Mouse (Mus musculus) thymus, adult 2 months (tissue): ENCODE measurements around the gene Ireb2. TPM values are rescaled to one million over a fixed set of nuclear protein-coding genes. Genes with fewer than 3 reads are reported as not detected.

ENCODE experiments used
- DNase-seq: peaks from one replicate; pipeline ENCODE4 v3.0.0; 2021
- H3K27ac ChIP-seq: fragments of 200-500 bp; 2 replicates; pipeline ENCODE4 v1.5.1; 2012; ENCODE audit warnings: low read length, control low read depth; ENCODE audit not compliant: control insufficient read depth, insufficient read depth
- H3K27me3 ChIP-seq: fragments of 200-500 bp; 2 replicates; pipeline ENCODE4 v1.6.1; 2012; ENCODE audit warnings: mild to moderate bottlenecking, low read length, moderate library complexity, mixed read lengths; ENCODE audit not compliant: control insufficient read depth, insufficient read depth
- H3K36me3 ChIP-seq: fragments of 200-500 bp; 2 replicates; pipeline ENCODE4 v1.6.1; 2012; ENCODE audit warnings: mild to moderate bottlenecking, low read length, moderate library complexity; ENCODE audit not compliant: control insufficient read depth, insufficient read depth
- H3K4me1 ChIP-seq: fragments of 200-500 bp; replicated peaks from 2 replicates; pipeline ENCODE4 v1.6.1; 2012; ENCODE audit warnings: low read length; ENCODE audit not compliant: control insufficient read depth, insufficient read depth
- H3K4me3 ChIP-seq: fragments of 200-500 bp; 2 replicates; pipeline ENCODE4 v1.5.1; 2012; ENCODE audit warnings: mild to moderate bottlenecking, low read length, control low read depth, moderate library complexity; ENCODE audit not compliant: control insufficient read depth, insufficient read depth
- CTCF ChIP-seq: fragments of 200-500 bp; IDR thresholded peaks from 2 replicates; pipeline ENCODE4 v1.5.1; 2012; ENCODE audit warnings: mild to moderate bottlenecking, control low read depth, low read length, moderate library complexity, borderline replicate concordance; ENCODE audit not compliant: control insufficient read depth, poor library complexity, insufficient read depth; ENCODE audit errors: extremely low read depth
- POLR2A ChIP-seq: fragments of 200-500 bp; IDR thresholded peaks from 2 replicates; pipeline ENCODE4 v1.6.1; 2012; ENCODE audit warnings: mild to moderate bottlenecking, low read length, control low read depth, moderate library complexity; ENCODE audit not compliant: control insufficient read depth, poor library complexity, insufficient read depth; ENCODE audit errors: extremely low read depth
- WGBS: fragments of 180-500 bp; shearing (Covaris S2); methylation state at CpG from one replicate; pipeline ENCODE4 v1.1.7; 2018; 5-methylcytosine and 5-hydroxymethylcytosine counted together
- polyA plus RNA-seq: library from polyadenylated mRNA; depleted of rRNA; stranded (reverse); fragments of >200 nt; gene quantifications from 2 replicates; pipeline ENCODE4 v1.2.3, GENCODE M21; 2012

Ireb2 gene
- polyA plus RNA-seq, 1 experiment, result 11.5 TPM

DNA sequence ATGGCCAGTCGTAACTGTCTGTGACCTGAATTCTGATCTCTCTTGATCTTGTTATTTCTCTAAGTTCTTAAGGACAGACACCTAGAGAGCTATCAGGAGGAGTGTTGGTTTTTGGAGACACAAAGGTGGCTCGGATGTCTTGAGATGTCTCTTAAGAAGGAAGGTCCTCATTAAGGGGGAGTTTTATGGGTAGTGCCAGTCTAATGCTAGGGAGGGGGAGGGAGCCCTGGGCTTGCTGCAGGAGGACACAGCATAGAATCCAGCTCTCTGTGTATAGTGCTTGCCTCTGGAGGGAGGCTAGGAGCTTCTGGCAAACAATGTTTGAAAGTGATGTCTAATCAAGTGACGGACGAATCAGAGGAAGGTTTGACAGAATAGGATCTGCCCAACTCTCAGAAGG lies 10.0 kb upstream of the Ireb2 start:
- H3K27me3 ChIP-seq, result no peaks in the 10 kb centered on the region
- no peaks in the 10 kb centered on the region for H3K4me1 ChIP-seq
- H3K27ac ChIP-seq, result no peak overlapping the region
- DNase-seq, result no peak
- H3K36me3 ChIP-seq, result no peaks in the 10 kb centered on the region
- no peak overlapping the region for H3K4me3 ChIP-seq
- 90% methylated on average over 4 of the region's 4 CpGs for WGBS
- TF ChIP-seq CTCF (no peak), POLR2A (no peak)

DNA sequence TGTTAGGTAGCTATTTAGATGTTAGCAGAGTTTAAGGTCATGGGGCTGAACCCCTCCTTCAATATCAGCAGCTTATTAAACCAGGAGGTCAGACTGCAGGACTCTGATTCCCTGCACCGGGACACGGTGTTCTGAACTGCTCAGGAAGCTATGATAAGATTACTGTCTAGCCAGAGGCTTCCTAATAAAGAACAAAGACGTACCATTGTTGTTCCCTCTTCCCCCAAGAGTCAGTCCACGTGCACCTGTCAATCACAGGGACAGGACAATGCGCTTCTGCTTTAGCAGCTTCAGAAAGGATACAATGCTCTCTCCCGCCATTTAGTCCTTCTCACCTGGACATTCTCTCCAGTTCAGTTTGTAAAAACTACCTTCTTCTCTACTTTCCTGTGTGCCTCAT lies 8.0 kb upstream of the Ireb2 start:
- Histone ChIP-seq H3K36me3 (no peaks in the 10 kb centered on the region), H3K4me3 (no peak overlapping the region), H3K27ac (no peak overlapping the region), H3K4me1 (no peaks in the 10 kb centered on the region), H3K27me3 (no peaks in the 10 kb centered on the region)
- 57% methylated on average over 6 of the region's 6 CpGs for WGBS
- no peak for DNase-seq
- TF ChIP-seq POLR2A (no peak), CTCF (no peak)

DNA sequence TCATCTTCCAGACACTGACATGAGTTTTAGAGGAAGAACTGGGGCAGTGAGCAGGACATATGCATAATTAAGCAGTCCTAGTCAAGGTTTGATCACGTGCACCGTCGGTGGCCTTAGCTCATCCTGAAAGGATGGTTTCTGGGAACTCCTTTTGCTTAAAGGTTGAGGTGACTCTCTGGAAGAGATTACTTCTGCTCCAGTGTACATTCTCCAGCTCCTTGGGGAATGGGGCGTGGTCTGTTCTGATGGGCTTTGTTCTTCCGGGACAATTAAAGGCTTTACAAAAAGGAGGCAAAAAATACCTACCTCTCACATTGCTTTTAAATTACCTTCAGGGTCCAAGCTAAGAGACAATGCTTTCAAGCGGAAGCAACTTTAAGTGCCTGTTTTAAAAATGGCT lies 7.5 kb upstream of the Ireb2 start:
- Histone ChIP-seq H3K4me1 (no peaks in the 10 kb centered on the region), H3K4me3 (no peak overlapping the region), H3K36me3 (no peaks in the 10 kb centered on the region), H3K27me3 (no peaks in the 10 kb centered on the region), H3K27ac (no peak overlapping the region)
- 94% methylated on average over 6 of the region's 6 CpGs for WGBS
- DNase-seq, result no peak
- TF ChIP-seq CTCF, result no peak
- no peak for TF ChIP-seq POLR2A

DNA sequence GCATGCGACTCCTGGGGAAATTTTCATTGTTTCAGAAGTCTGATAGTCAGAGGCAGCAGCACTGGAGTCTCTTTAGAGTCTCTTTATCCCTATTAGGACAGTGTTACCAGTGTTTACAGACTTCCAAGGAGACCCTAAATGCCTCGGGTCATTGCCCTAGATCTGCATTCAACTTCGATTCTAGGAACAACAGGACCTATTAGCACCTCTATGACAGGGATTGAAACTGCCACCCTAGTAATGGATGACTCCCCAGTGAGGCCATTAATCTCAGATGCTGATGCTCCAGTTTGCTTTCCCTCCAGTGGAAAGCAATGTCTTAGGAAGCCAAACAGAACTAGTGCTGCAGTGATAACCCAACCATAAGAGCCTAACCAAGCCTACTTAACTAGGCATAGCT lies 6.1 kb upstream of the Ireb2 start:
- WGBS, result 30% methylated on average over 3 of the region's 3 CpGs

DNA sequence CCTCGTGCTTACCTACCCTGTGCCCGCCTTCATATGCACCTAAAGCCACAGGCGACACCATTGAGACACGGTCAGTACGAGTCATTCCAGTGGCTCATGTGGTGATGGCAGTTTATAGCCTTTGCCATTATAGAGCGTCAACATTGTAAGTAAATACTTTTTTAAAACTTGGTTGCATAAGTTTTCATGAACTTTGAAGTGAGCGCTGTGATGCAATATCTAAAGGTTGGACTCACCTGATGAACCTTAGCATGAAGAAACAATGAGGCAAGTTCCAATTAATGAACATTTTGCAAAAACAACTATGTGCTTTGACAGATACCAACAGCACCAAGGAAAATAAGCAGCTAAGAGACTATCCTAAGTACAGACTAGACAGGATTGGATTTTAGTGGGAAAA lies 3.1 kb upstream of the Ireb2 start:
- Histone ChIP-seq H3K27ac (no peak overlapping the region), H3K27me3 (no peaks in the 10 kb centered on the region), H3K4me3 (no peak overlapping the region), H3K36me3 (peaks cover under 1% of the 10 kb centered on the region), H3K4me1 (peaks cover 4% of the 10 kb centered on the region)
- no peak for DNase-seq
- 93% methylated on average over 7 of the region's 7 CpGs for WGBS
- no peak for TF ChIP-seq POLR2A
- no peak for TF ChIP-seq CTCF

More for the DNA sequence above, 6.1 kb upstream of the Ireb2 start:
- no peak for DNase-seq
- TF ChIP-seq POLR2A (no peak), CTCF (no peak)
- Histone ChIP-seq H3K27me3 (no peaks in the 10 kb centered on the region), H3K36me3 (no peaks in the 10 kb centered on the region), H3K4me3 (no peak overlapping the region), H3K27ac (no peak overlapping the region), H3K4me1 (no peaks in the 10 kb centered on the region)

DNA sequence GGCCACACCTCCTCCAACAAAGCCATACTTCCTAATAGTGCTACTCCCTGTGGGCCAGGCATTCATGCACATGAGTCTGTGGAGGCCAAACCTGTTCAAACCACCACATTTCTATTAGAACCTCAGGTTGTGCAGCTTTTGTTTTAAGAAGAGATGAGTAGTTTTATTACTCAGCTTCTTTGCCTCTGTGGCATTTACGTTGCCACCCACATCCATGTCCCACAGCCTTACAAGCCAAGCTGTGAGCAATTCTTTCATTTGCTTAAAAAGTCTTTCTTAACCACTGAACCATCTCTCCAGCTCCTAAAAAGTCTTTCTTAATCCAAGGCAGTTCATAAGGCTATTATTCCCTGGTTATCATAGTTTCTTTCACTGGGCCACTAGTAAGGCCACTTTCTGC lies 15.2 kb downstream of the Ireb2 start:
- H3K27me3 ChIP-seq, result no peaks in the 10 kb centered on the region
- whole genome bisulfite sequencing, result 93% methylated on average over 1 of the region's 1 CpGs
- H3K4me1 ChIP-seq, result no peaks in the 10 kb centered on the region
- no peak overlapping the region for H3K27ac ChIP-seq
- peaks cover 33% of the 10 kb centered on the region for H3K36me3 ChIP-seq
- H3K4me3 ChIP-seq, result no peak overlapping the region
- no peak for DNase-seq
- TF ChIP-seq POLR2A (no peak), CTCF (no peak)

DNA sequence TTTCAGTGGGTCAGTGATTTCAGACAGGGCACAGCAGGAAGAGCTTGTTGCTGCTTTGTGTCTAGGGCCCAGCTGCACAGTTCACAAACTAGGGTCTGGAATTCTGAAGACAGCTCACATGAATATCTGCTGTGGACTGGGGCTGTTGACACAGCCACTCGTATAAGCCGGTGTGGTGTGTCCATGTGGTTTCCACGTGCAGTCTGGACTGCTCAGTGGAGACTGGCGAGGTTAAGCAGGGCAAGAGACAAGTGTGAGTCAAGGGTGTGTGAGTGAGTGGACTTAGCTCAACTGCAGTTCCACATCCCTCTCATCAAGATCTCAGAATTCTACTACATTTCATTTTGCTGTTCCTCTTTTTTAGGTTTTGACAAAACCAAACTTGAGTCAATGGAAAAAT lies 28.5 kb downstream of the Ireb2 start:
- Histone ChIP-seq H3K27ac (peak overlapping the region; percentile 23; the same call in 1 of the 2 replicates), H3K4me1 (no peaks in the 10 kb centered on the region), H3K27me3 (no peaks in the 10 kb centered on the region), H3K36me3 (peaks cover 67% of the 10 kb centered on the region), H3K4me3 (no peak overlapping the region)
- 91% methylated on average over 4 of the region's 4 CpGs for WGBS
- DNase-seq, result no peak
- TF ChIP-seq POLR2A, result no peak
- TF ChIP-seq CTCF, result no peak
